Mouse (Mus musculus): ENCODE results near the gene Gm4353. TPM values are rescaled to one million over a fixed set of nuclear protein-coding genes. Genes with fewer than 3 reads are reported as not detected.
"Not testable (repeated sequence)": the region's sequence is repeated elsewhere in the genome, so short reads cannot be mapped to it uniquely, and the experiment has no call there.

Gene Gm4353
- 10.2 TPM for polyA plus RNA-seq (2021)

GRCm38 (mm10) chr7:116084366-116084765 is at the start of gene Gm4353:
Gene Gm4353, minus strand, starts transcription at chr7:116084635.
- ATAC-seq; DNase-seq (ENCODE audit: low read depth, low spot score); CTCF ChIA-PET; in situ Hi-C loops (cut with MboI; ENCODE audit: low pct_unique_long_range_greater_than_20kb); POLR2A ChIA-PET: not testable (repeated sequence)
- H3K27me3 ChIP-seq: peaks cover 32% of the 10 kb centered on the region

- POLR2A ChIA-PET: no interaction called here
- no peaks in the 10 kb centered on the region for H3K27me3 ChIP-seq
- DNase-seq (ENCODE audit: low read depth, low spot score): no peak
- no peak for TF ChIP-seq CTCF (IDR thresholded peaks at IDR 0.05)
- no peak for ATAC-seq
- in situ Hi-C loops (cut with MboI; ENCODE audit: low pct_unique_long_range_greater_than_20kb): loop anchor here (10.0 kb wide), 1 partner anchor 193 kb away; no protein-coding TSS in a partner anchor
- CTCF ChIA-PET: no interaction called here
Measured at GRCm38 (mm10) chr7:116132078-116132477, 47.6 kb upstream of the Gm4353 start.

GRCm38 (mm10) chr7:116131390-116131789 is 47.0 kb upstream of the Gm4353 start:
- no peak for ATAC-seq
- ChIA-PET POLR2A (interaction anchor here (0.6 kb wide), 2 partner anchors 14 to 19 kb away, joined by 3 to 4 read pairs; no protein-coding TSS in a partner anchor), CTCF (interaction anchor here (0.7 to 1.2 kb wide), 2 partner anchors 16 to 37 kb away, joined by 3 read pairs; no protein-coding TSS in a partner anchor)
- TF ChIP-seq CTCF (IDR thresholded peaks at IDR 0.05): no peak
- in situ Hi-C loops (cut with MboI; ENCODE audit: low pct_unique_long_range_greater_than_20kb): loop anchor here (10.0 kb wide), 1 partner anchor 193 kb away; no protein-coding TSS in a partner anchor
- no peaks in the 10 kb centered on the region for H3K27me3 ChIP-seq
- no peak for DNase-seq (ENCODE audit: low read depth, low spot score)

DNA sequence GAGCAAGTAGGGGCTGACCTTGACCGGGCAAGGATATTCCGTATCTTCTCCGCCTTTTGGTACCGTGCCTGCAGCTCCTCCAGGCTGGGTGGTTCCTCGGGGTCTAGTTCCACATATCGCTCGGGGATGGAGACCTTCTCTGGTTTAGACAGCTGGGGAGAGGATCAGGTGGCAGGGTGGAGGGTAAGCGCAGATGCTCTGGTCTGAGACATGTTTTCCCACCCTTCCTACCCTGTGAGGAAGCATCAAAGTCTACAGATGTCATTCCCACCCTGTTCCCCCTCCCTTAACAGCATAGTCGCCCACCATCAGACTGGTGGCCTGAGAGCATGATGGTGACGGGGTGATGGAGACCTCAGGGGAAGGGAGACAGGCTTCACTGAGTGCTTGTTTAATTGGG is 44.9 kb upstream of the Gm4353 start:
- no peak for TF ChIP-seq CTCF (IDR thresholded peaks at IDR 0.05)
- ChIA-PET CTCF (interaction anchor here (1.2 kb wide), 1 partner anchor 32 kb away, joined by 3 read pairs; no protein-coding TSS in a partner anchor), POLR2A (no interaction called here)
- no peaks in the 10 kb centered on the region for H3K27me3 ChIP-seq
- in situ Hi-C loops (cut with MboI; ENCODE audit: low pct_unique_long_range_greater_than_20kb): no loop called here
- ATAC-seq: no peak
- no peak for DNase-seq (ENCODE audit: low read depth, low spot score)

GRCm38 (mm10) chr7:116128286-116128685 is 43.9 kb upstream of the Gm4353 start:
- ATAC-seq (no peak), DNase-seq (ENCODE audit: low read depth, low spot score) (no peak)
- H3K27me3 ChIP-seq: no peaks in the 10 kb centered on the region
- POLR2A ChIA-PET: no interaction called here
- CTCF ChIA-PET: interaction anchor here (1.2 kb wide), 1 partner anchor 33 kb away, joined by 3 read pairs; no protein-coding TSS in a partner anchor
- TF ChIP-seq CTCF (IDR thresholded peaks at IDR 0.05): no peak
- in situ Hi-C loops (cut with MboI; ENCODE audit: low pct_unique_long_range_greater_than_20kb): no loop called here

- no peak for DNase-seq (ENCODE audit: low read depth, low spot score)
- no peak for ATAC-seq
- ChIA-PET POLR2A (no interaction called here), CTCF (no interaction called here)
- no peak for TF ChIP-seq CTCF (IDR thresholded peaks at IDR 0.05)
- in situ Hi-C loops (cut with MboI; ENCODE audit: low pct_unique_long_range_greater_than_20kb): no loop called here
- H3K27me3 ChIP-seq: no peaks in the 10 kb centered on the region
Measured at GRCm38 (mm10) chr7:116127052-116127451, 42.6 kb upstream of the Gm4353 start.

GRCm38 (mm10) chr7:116125671-116126070 is 41.2 kb upstream of the Gm4353 start:
- in situ Hi-C loops (cut with MboI; ENCODE audit: low pct_unique_long_range_greater_than_20kb): no loop called here
- DNase-seq (ENCODE audit: low read depth, low spot score) (no peak), ATAC-seq (no peak)
- CTCF ChIA-PET: interaction anchor here (0.9 kb wide), 1 partner anchor 8 kb away, joined by 4 read pairs; no protein-coding TSS in a partner anchor
- POLR2A ChIA-PET: no interaction called here
- no peak for TF ChIP-seq CTCF (IDR thresholded peaks at IDR 0.05)
- no peaks in the 10 kb centered on the region for H3K27me3 ChIP-seq

DNA sequence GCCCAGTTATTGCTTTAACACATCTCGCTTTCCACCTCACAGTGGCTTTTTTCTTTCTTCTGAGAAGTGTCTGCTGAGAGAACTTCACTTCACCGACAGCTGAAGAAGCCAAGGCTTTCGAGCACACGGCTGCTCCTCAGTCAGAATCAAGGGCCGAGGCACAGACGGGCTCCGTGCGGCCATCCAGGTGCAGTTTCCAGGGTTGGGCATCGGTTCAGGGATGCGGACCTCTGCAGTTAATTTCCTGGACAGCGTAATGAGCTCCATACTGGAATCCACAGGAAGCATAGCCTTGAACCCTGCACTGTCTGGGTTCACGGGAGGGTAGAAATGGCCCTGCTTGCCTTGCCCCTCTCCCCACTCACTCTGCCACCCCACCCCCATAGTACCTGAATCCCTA is 39.6 kb upstream of the Gm4353 start:
- POLR2A ChIA-PET: interaction anchor here (1.2 kb wide), 1 partner anchor 9 kb away, joined by 4 read pairs; no protein-coding TSS in a partner anchor
- CTCF ChIA-PET: no interaction called here
- in situ Hi-C loops (cut with MboI; ENCODE audit: low pct_unique_long_range_greater_than_20kb): no loop called here

GRCm38 (mm10) chr7:116123597-116123985 is 39.2 kb upstream of the Gm4353 start:
- no peak for TF ChIP-seq CTCF (IDR thresholded peaks at IDR 0.05)
- H3K27me3 ChIP-seq: no peaks in the 10 kb centered on the region
- in situ Hi-C loops (cut with MboI; ENCODE audit: low pct_unique_long_range_greater_than_20kb): no loop called here
- DNase-seq (ENCODE audit: low read depth, low spot score) (no peak), ATAC-seq (no peak)
- CTCF ChIA-PET: no interaction called here
- POLR2A ChIA-PET: no interaction called here

More for the DNA sequence above, 39.6 kb upstream of the Gm4353 start:
- no peaks in the 10 kb centered on the region for H3K27me3 ChIP-seq
- no peak for DNase-seq (ENCODE audit: low read depth, low spot score)
- TF ChIP-seq CTCF (IDR thresholded peaks at IDR 0.05): no peak
- no peak for ATAC-seq

GRCm38 (mm10) chr7:116122981-116123596 is 38.7 kb upstream of the Gm4353 start:
- POLR2A ChIA-PET: no interaction called here
- H3K27me3 ChIP-seq: no peaks in the 10 kb centered on the region
- CTCF ChIA-PET: no interaction called here
- TF ChIP-seq CTCF (IDR thresholded peaks at IDR 0.05): no peak
- DNase-seq (ENCODE audit: low read depth, low spot score) (no peak), ATAC-seq (peak; percentile 23)
- in situ Hi-C loops (cut with MboI; ENCODE audit: low pct_unique_long_range_greater_than_20kb): no loop called here

GRCm38 (mm10) chr7:116121202-116121601 is 36.8 kb upstream of the Gm4353 start:
- DNase-seq (ENCODE audit: low read depth, low spot score) (no peak), ATAC-seq (no peak)
- H3K27me3 ChIP-seq: no peaks in the 10 kb centered on the region
- ChIA-PET POLR2A (no interaction called here), CTCF (no interaction called here)
- in situ Hi-C loops (cut with MboI; ENCODE audit: low pct_unique_long_range_greater_than_20kb): no loop called here
- no peak for TF ChIP-seq CTCF (IDR thresholded peaks at IDR 0.05)

DNA sequence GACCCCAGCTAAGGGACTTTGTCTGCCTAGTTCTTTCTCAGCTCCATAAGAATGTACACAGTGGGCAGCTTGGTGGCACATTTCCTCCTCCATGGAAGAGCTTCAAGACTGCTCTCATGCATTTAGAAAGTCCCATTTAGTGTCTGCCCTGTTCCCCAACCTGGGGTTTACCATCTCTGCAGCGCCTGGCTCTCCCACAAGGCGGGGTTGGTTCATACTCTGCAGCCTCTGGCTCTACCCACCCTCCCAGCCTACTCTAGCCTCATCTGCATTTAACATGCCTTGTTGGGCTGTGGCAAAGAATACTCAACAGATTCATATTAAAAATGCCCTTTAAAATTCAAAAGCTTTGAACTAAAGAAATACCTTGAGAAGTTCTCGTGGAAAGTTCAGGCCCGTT is 36.3 kb upstream of the Gm4353 start:
- no peak for TF ChIP-seq CTCF (IDR thresholded peaks at IDR 0.05)
- CTCF ChIA-PET: no interaction called here
- DNase-seq (ENCODE audit: low read depth, low spot score) (no peak), ATAC-seq (no peak)
- in situ Hi-C loops (cut with MboI; ENCODE audit: low pct_unique_long_range_greater_than_20kb): no loop called here
- POLR2A ChIA-PET: no interaction called here
- no peaks in the 10 kb centered on the region for H3K27me3 ChIP-seq

All from Patski (cell line).